Mouse (Mus musculus) megakaryocyte progenitor cell, adult 5-6 weeks (primary cell): ENCODE data around the gene Otud4. TPM values are rescaled to one million over a fixed set of nuclear protein-coding genes. Genes with fewer than 3 reads are reported as not detected.

Experiments
- ATAC-seq: replicated peaks from 2 replicates; pipeline ENCODE4 v1.8.0; 2016; ENCODE audit warnings: mild to moderate bottlenecking, moderate TSS enrichment, inconsistent platforms; ENCODE audit not compliant: poor library complexity
- total RNA-seq, 2 experiments: library from RNA; stranded (forward) in 1 of 2; stranded (reverse) in 1 of 2; fragments of 157-497, 149-512 nt in 1 of 2; fragments of 200-1000 nt in 1 of 2; gene quantifications; 2 replicates each; pipeline versions ENCODE4 v1.2.3 to v1.2.4; 2015 to 2017

The Otud4 gene
- total RNA-seq (2015) (54.4 and 64.4 TPM in 2 replicates), total RNA-seq (2017) (57.8 and 85.7 TPM in 2 replicates)

- peak; percentile 29 for ATAC-seq
Observed at GRCm38 (mm10) chr8:79639586-79640451, at the start of gene Otud4. Otud4 (plus strand) TSS chr8:79639618.

- ATAC-seq = no peak
Observed at GRCm38 (mm10) chr8:79600962-79601361, 38.5 kb upstream of the Otud4 start.

- peak; percentile 87 for ATAC-seq
Observed at GRCm38 (mm10) chr8:79603204-79603603, 36.2 kb upstream of the Otud4 start.

GRCm38 (mm10) chr8:79606225-79606624 is 33.2 kb upstream of the Otud4 start:
- ATAC-seq = peak; percentile 58

GRCm38 (mm10) chr8:79606751-79607300 is 32.6 kb upstream of the Otud4 start:
- ATAC-seq = no peak

GRCm38 (mm10) chr8:79608701-79609100 is 30.7 kb upstream of the Otud4 start:
- no peak for ATAC-seq

GRCm38 (mm10) chr8:79610268-79610667 is 29.1 kb upstream of the Otud4 start:
- no peak for ATAC-seq

- ATAC-seq = no peak
Observed at GRCm38 (mm10) chr8:79612298-79612697, 27.1 kb upstream of the Otud4 start.

GRCm38 (mm10) chr8:79612965-79613364 is 26.5 kb upstream of the Otud4 start:
- peak; percentile 98 for ATAC-seq

- no peak for ATAC-seq
Observed at GRCm38 (mm10) chr8:79615741-79616350, 23.6 kb upstream of the Otud4 start.

GRCm38 (mm10) chr8:79618906-79619305 is 20.5 kb upstream of the Otud4 start:
- ATAC-seq = no peak

GRCm38 (mm10) chr8:79619353-79619752 is 20.1 kb upstream of the Otud4 start:
- ATAC-seq = no peak

GRCm38 (mm10) chr8:79620000-79620399 is 19.4 kb upstream of the Otud4 start:
- ATAC-seq = peak; percentile 87

- no peak for ATAC-seq
Observed at GRCm38 (mm10) chr8:79620489-79621276, 18.7 kb upstream of the Otud4 start.

- ATAC-seq = no peak
Observed at GRCm38 (mm10) chr8:79622346-79622745, 17.1 kb upstream of the Otud4 start.

GRCm38 (mm10) chr8:79623351-79623750 is 16.1 kb upstream of the Otud4 start:
- ATAC-seq = no peak

GRCm38 (mm10) chr8:79624416-79624815 is 15.0 kb upstream of the Otud4 start:
- ATAC-seq = no peak

- ATAC-seq = peak; percentile 91
Observed at GRCm38 (mm10) chr8:79626213-79626612, 13.2 kb upstream of the Otud4 start.

- no peak for ATAC-seq
Observed at GRCm38 (mm10) chr8:79635491-79635890, 3.9 kb upstream of the Otud4 start.

GRCm38 (mm10) chr8:79636151-79636550 is 3.3 kb upstream of the Otud4 start:
- no peak for ATAC-seq

- no peak for ATAC-seq
Observed at GRCm38 (mm10) chr8:79637237-79637636, 2.2 kb upstream of the Otud4 start.
